In genomic region chr4:155370737-155371715, GRCm38 (mm10) we compare ENCODE assay signal across 13 mouse cellular contexts. TPM values are rescaled to one million over a fixed set of nuclear protein-coding genes. Genes with fewer than 3 reads are reported as not detected.
DNase-seq lines count a peak whose midpoint lies in the region; ATAC-seq and TF ChIP-seq lines count a peak whose summit lies in the region.
"Had no signal": no experiment of that assay in that cellular context is flagged by ENCODE, and none has a peak within 500 bp of the region (broad histone marks: within the 10 kb centered on the region; RNA-seq: fewer than 3 reads in every experiment).

No protein-coding gene starts in this region.

- H3K36me3 ChIP-seq in kidney, adult 2 months (ENCODE audit: control insufficient read depth, insufficient read depth, low read length), result no peaks in the 10 kb centered on the region
- no peaks in the 10 kb centered on the region for H3K36me3 ChIP-seq in liver, embryonic 13.5 days
- H3K36me3 ChIP-seq in neural tube, embryonic 15.5 days, result no peaks in the 10 kb centered on the region
- H3K36me3 ChIP-seq: hindbrain, embryonic 12.5 days; midbrain, embryonic 12.5 days; neural tube, embryonic 13.5 days had no signal

- H3K27ac ChIP-seq in kidney, adult 2 months (ENCODE audit: insufficient read depth, low read depth, low read length), result peak overlapping the region; percentile 92
- no peak overlapping the region for H3K27ac ChIP-seq in liver, embryonic 13.5 days
- H3K27ac ChIP-seq in neural tube, embryonic 15.5 days (replicated peaks), result no peak overlapping the region
- H3K27ac ChIP-seq: hindbrain, embryonic 12.5 days; midbrain, embryonic 12.5 days; neural tube, embryonic 13.5 days had no signal

- peak; percentile 11 for DNase-seq in heart, postnatal 4 days
- DNase-seq in heart, adult 18-20 months, result no peak
- peak; percentile 24 for DNase-seq in adipocyte (ENCODE audit: low spot score)
- DNase-seq in kidney, adult 2 months, result peak; percentile 97
- no peak for DNase-seq in liver, embryonic 13.5 days
- DNase-seq: layer of hippocampus, postnatal 36 days had no signal

- no peak overlapping the region for H3K4me3 ChIP-seq in kidney, adult 2 months (ENCODE audit: insufficient read depth, low read depth, low read length)
- H3K4me3 ChIP-seq in liver, embryonic 13.5 days (replicated peaks), result no peak overlapping the region
- H3K4me3 ChIP-seq in neural tube, embryonic 15.5 days (replicated peaks), result no peak overlapping the region
- H3K4me3 ChIP-seq: hindbrain, embryonic 12.5 days; midbrain, embryonic 12.5 days; neural tube, embryonic 13.5 days had no signal

- H3K27me3 ChIP-seq in kidney, adult 2 months (replicated peaks; ENCODE audit: control insufficient read depth, insufficient read depth, low read length), result no peaks in the 10 kb centered on the region
- peaks cover 10% of the 10 kb centered on the region for H3K27me3 ChIP-seq in liver, embryonic 13.5 days
- peaks cover 9% of the 10 kb centered on the region; the same call in 1 of the 2 replicates for H3K27me3 ChIP-seq in neural tube, embryonic 15.5 days (replicated peaks)
- H3K27me3 ChIP-seq: midbrain, embryonic 12.5 days; neural tube, embryonic 13.5 days had no signal

- no peak overlapping the region for H3K9ac ChIP-seq in liver, embryonic 13.5 days
- no peak overlapping the region for H3K9ac ChIP-seq in neural tube, embryonic 15.5 days (replicated peaks)
- H3K9ac ChIP-seq: hindbrain, embryonic 12.5 days; midbrain, embryonic 12.5 days; neural tube, embryonic 13.5 days had no signal

- no peaks in the 10 kb centered on the region for H3K9me3 ChIP-seq in liver, embryonic 13.5 days (replicated peaks)
- H3K9me3 ChIP-seq in neural tube, embryonic 15.5 days (replicated peaks), result no peaks in the 10 kb centered on the region
- H3K9me3 ChIP-seq: hindbrain, embryonic 12.5 days; midbrain, embryonic 12.5 days; neural tube, embryonic 13.5 days had no signal

- H3K4me2 ChIP-seq in liver, embryonic 13.5 days, result no peak overlapping the region
- H3K4me2 ChIP-seq in neural tube, embryonic 15.5 days, result no peak overlapping the region
- H3K4me2 ChIP-seq: heart, embryonic 11.5 days; hindbrain, embryonic 12.5 days; midbrain, embryonic 12.5 days; neural tube, embryonic 13.5 days had no signal

- H3K4me1 ChIP-seq in kidney, adult 2 months (ENCODE audit: control insufficient read depth, insufficient read depth, low read length), result peaks cover 12% of the 10 kb centered on the region
- peaks cover 10% of the 10 kb centered on the region; the same call in 1 of the 2 replicates for H3K4me1 ChIP-seq in liver, embryonic 13.5 days (replicated peaks)
- no peaks in the 10 kb centered on the region for H3K4me1 ChIP-seq in neural tube, embryonic 15.5 days
- H3K4me1 ChIP-seq: hindbrain, embryonic 12.5 days; midbrain, embryonic 12.5 days; neural tube, embryonic 13.5 days had no signal

- peak; percentile 43; the same call in 1 of the 2 replicates for ATAC-seq in liver, embryonic 13.5 days (ENCODE audit: low read depth)
- no peak for ATAC-seq in megakaryocyte, adult 5-6 weeks (ENCODE audit: poor library complexity, severe bottlenecking)
- no peak for ATAC-seq in neural tube, embryonic 15.5 days (ENCODE audit: low FRiP score)

- TF ChIP-seq POLR2A in kidney, adult 2 months (IDR thresholded peaks at IDR 0.05; ENCODE audit: low read depth, low read length), result no peak

- TF ChIP-seq CTCF in kidney, adult 2 months (conservative IDR thresholded peaks at IDR 0.05; ENCODE audit: insufficient read depth, insufficient read length, low read depth, low read length), result no peak

- 49% methylated on average over 15 of the region's 15 CpGs for WGBS in kidney, adult 2 months
- 68% methylated on average over 15 of the region's 15 CpGs for WGBS in liver, embryonic 13.5 days (ENCODE audit: insufficient replicate concordance)
- 88% methylated on average over 15 of the region's 15 CpGs for WGBS in neural tube, embryonic 15.5 days

RNA-seq across cellular contexts. Expression of gene Prkcz, which starts 9.9 kb away (rescaled TPM):
- 1 to 10 TPM; 2.0 to 2.1 TPM for total RNA-seq in heart, postnatal 4 days (2021)
- 1 to 10 TPM; 3.6 to 4.8 TPM for total RNA-seq in heart, adult 18-20 months (2021)
- polyA plus RNA-seq in kidney, adult 2 months (2012; rRNA removed), result 80.1 and 84.5 TPM in 2 replicates
- 1.9 and 2.2 TPM in 2 replicates for polyA plus RNA-seq in liver, embryonic 13.5 days (2015; fragmentation: Nextera tagmentation; extraction: Ambion mirVana)
- 0.07 TPM in 1 of 2 replicates, not detected in the other for total RNA-seq in megakaryocyte, adult 5-6 weeks (2015)
- total RNA-seq in megakaryocyte, adult 5-6 weeks (2017), result 0.12 and 0.18 TPM in 2 replicates
- polyA plus RNA-seq in neural tube, embryonic 15.5 days (2015; fragmentation: Nextera tagmentation; extraction: Ambion mirVana), result 80.1 and 87.4 TPM in 2 replicates

RNA-seq across cellular contexts. Expression of gene Gabrd, which starts 26.9 kb away (rescaled TPM):
- total RNA-seq in heart, postnatal 4 days (2021), result not detected
- not detected for total RNA-seq in heart, adult 18-20 months (2021)
- 0.47 and 0.56 TPM in 2 replicates for polyA plus RNA-seq in kidney, adult 2 months (2012; rRNA removed)
- not detected in 2 replicates for polyA plus RNA-seq in liver, embryonic 13.5 days (2015; fragmentation: Nextera tagmentation; extraction: Ambion mirVana)
- total RNA-seq in megakaryocyte, adult 5-6 weeks (2015), result 0.25 TPM in 1 of 2 replicates, not detected in the other
- 0.11 TPM in 1 of 2 replicates, not detected in the other for total RNA-seq in megakaryocyte, adult 5-6 weeks (2017)
- 0.18 and 0.26 TPM in 2 replicates for polyA plus RNA-seq in neural tube, embryonic 15.5 days (2015; fragmentation: Nextera tagmentation; extraction: Ambion mirVana)
- polyA plus RNA-seq: hindbrain, embryonic 12.5 days; midbrain, embryonic 12.5 days; stomach, embryonic 14.5 days had no signal

RNA-seq across cellular contexts. Expression of gene Cfap74, which starts 38.0 kb away (rescaled TPM):
- total RNA-seq in heart, postnatal 4 days (2021), result under 1 TPM; 0.25 to 0.33 TPM
- total RNA-seq in heart, adult 18-20 months (2021), result under 1 TPM in 1 of 2 experiments, not detected in 1; 0.31 TPM
- polyA plus RNA-seq in kidney, adult 2 months (2012; rRNA removed), result 0.27 and 0.42 TPM in 2 replicates
- polyA plus RNA-seq in liver, embryonic 13.5 days (2015; fragmentation: Nextera tagmentation; extraction: Ambion mirVana), result 0.09 and 0.13 TPM in 2 replicates
- 0.25 TPM in 1 of 2 replicates, not detected in the other for total RNA-seq in megakaryocyte, adult 5-6 weeks (2015)
- total RNA-seq in megakaryocyte, adult 5-6 weeks (2017), result 0.04 and 0.07 TPM in 2 replicates
- polyA plus RNA-seq in neural tube, embryonic 15.5 days (2015; fragmentation: Nextera tagmentation; extraction: Ambion mirVana), result 4.4 TPM in 2 replicates

Comparison
In these comparisons a context has a peak if more than half of its experiments do, and no peak if none do; other contexts are left out.
1. DNase-seq: peak in heart, postnatal 4 days (single experiment), adipocyte (single experiment) and kidney, adult 2 months (single experiment); none in heart, adult 18-20 months (0 of 2) and liver, embryonic 13.5 days (single experiment).